In the genomic region with DNA sequence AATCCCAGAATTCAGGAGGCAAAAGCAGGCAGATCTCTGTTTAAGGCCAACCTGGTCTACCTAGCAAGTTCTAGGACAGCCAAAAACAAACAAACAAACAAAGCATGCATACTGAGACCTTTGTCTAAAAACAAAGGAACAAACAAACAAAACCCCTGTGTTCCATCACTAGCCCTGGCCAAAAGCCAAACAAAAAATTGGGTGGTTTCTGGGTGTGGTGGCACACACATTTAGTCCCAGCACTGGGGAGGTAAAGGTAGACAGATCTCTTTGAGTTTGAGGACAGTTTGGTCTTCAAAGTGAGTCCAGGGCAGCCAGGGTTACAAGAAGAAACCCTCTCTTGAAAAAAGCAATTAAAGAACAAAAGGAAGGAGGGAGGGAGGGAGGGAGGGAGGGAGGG, we compare ENCODE assay signal across 16 mouse cellular contexts. TPM values are rescaled to one million over a fixed set of nuclear protein-coding genes. Genes with fewer than 3 reads are reported as not detected.
"Had no signal": no experiment of that assay in that cellular context is flagged by ENCODE, and none has a peak within 500 bp of the region (broad histone marks: within the 10 kb centered on the region; RNA-seq: fewer than 3 reads in every experiment).

No protein-coding gene starts in this region.

- DNase-seq: liver, postnatal 0 days; lung, adult 2 months; lung, postnatal 14 days; lung, postnatal 36 days; midbrain, embryonic 14.5 days; retina, postnatal 1 day; right cerebral cortex, adult 18-20 months; right cerebral cortex, postnatal 25 days; right cerebral cortex, postnatal 4 days; spleen, adult 18-20 months; thymus, adult 18-20 months; thymus, postnatal 14 days; thymus, postnatal 36 days had no signal

- ATAC-seq: liver, postnatal 0 days; lung, postnatal 0 days; midbrain, embryonic 16.5 days had no signal

RNA-seq across cellular contexts. Expression of a gene that starts 16.0 kb away (rescaled TPM):
- total RNA-seq: megakaryocyte progenitor cell, adult 5-6 weeks had no signal

RNA-seq across cellular contexts. Expression of a gene that starts 28.2 kb away (rescaled TPM):
- total RNA-seq: megakaryocyte progenitor cell, adult 5-6 weeks had no signal
